Mouse (Mus musculus): ENCODE data around the gene Lipk.

DNA sequence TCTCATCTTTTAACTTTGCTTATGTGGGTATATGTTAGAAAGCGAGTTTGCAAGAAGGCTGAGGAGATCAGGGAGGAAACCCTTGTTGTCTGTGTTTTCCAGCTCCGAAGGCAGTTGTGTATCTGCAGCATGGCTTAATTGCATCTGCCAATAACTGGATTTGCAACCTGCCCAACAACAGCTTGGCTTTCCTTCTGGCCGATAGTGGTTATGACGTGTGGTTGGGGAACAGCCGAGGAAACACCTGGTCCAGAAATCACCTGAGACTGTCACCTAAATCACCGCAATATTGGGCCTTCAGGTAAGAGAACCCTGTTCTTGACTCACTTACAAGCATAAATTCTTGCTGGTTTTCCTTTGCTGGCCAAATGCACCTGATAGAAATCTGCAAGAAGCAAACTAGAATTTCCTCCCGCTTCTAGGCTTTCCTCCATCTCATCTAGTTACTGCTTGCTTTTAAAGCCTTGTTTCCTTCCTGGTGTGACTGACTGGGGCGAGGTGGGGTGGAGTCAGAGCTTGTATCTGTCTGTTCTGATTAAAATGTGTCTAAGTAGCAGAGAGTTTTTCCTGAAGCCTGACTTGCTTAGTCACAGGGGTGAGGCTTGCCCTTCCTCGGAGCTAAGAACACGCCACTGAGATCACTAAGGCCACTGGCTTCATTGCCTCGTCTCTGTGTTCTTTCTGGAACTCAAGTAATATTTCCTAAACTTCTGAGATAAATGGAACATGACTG lies 13.5 kb downstream of the Lipk start:
- TF ChIP-seq POLR2A (IDR thresholded peaks at IDR 0.05; ENCODE audit: low read depth, low read length), result no peak
- no peak for TF ChIP-seq CTCF (IDR thresholded peaks at IDR 0.05; ENCODE audit: extremely low read depth, insufficient read depth, insufficient read length, insufficient replicate concordance)

Data from spleen, adult 2 months (tissue).